Mouse (Mus musculus) kidney, adult 2 months (tissue): ENCODE results near the gene Trio.

Source experiments
- CTCF ChIP-seq: fragments of 200-500 bp; conservative IDR thresholded peaks from 2 replicates; pipeline ENCODE4 v1.5.1; 2011; ENCODE audit warnings: low read depth, mild to moderate bottlenecking, control low read depth, low read length, moderate library complexity, mixed read lengths; ENCODE audit not compliant: insufficient read depth, insufficient read length
- POLR2A ChIP-seq: fragments of 200-500 bp; IDR thresholded peaks from one replicate; pipeline ENCODE4 v1.6.1; 2011; ENCODE audit warnings: low read depth, low read length, control low read depth

GRCm38 (mm10) chr15:27759890-27760289 is 265.8 kb downstream of the Trio start:
- TF ChIP-seq POLR2A (no peak), CTCF (no peak)
